Mouse (Mus musculus) mouse embryonic stem cell (cell line): ENCODE results near the gene Stat3.

Experiments
- in situ Hi-C, 2 experiments: fragments of 300-500 bp; cut with MboI; formaldehyde crosslinking; loops; 1 replicate in 1 of 2; 3 replicates in 1 of 2; pipeline ENCODE4 v1.14.3; 2019 to 2020; ENCODE audit warnings: low sequenced_read_pairs in 2 of 2, low pct_unique_long_range_greater_than_20kb in 1 of 2, mixed read lengths in 1 of 2; ENCODE audit not compliant: unreplicated experiment in 1 of 2

Gene Stat3

DNA sequence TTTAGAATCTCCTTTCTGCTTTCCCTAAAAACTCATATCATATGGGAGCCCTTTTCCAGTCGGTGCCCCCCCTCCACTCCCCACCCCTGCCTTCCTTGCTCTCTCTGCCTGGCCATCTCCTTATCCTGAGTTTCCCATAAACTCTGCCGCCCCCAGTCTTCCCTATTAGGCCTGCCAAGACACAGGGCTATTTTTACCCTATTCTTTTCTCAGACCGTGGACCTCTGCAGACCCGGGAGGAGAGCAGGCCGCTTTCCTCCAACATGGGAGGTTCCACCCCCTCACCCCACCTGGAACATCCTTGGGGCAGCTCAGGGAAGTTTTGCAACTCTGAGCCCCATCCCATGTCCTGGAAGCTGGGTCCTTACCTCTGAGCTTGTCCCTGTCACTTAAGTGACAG lies 28.0 kb upstream of the Stat3 start:
- in situ Hi-C loops: no loop called here

GRCm38 (mm10) chr11:100965760-100966159 lies 26.4 kb upstream of the Stat3 start:
- in situ Hi-C loops: no loop called here

DNA sequence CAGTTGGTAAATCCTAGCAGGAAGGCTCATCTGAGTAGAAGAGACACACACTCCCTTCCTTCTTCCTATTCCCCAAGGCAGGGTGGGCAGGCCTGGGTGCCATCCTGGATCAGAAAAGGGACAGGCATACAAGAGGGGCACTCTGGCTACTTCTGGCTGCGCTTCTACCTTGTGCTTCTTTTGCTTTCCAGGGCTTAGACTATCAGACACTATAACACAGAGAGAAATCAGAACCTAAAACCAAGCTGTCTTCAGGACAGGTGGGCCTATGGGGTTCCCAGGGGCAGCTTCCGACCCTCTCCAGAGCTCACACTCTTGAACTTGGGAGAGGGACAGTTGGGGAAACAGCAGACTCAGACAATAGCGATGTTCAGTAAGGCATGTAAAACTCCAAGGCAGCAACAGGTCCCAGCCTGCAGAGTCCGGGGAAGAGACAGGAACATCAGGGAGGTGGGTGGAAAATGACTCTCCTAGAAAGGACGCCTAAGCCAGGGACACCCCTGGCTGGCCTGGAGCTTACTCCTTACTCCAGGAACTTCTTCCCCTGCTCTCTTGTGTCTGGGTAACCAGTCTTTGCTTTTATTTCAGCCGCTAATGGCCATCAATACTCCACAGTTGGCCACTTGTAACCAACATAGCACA lies 25.7 kb upstream of the Stat3 start:
- in situ Hi-C loops: no loop called here

DNA sequence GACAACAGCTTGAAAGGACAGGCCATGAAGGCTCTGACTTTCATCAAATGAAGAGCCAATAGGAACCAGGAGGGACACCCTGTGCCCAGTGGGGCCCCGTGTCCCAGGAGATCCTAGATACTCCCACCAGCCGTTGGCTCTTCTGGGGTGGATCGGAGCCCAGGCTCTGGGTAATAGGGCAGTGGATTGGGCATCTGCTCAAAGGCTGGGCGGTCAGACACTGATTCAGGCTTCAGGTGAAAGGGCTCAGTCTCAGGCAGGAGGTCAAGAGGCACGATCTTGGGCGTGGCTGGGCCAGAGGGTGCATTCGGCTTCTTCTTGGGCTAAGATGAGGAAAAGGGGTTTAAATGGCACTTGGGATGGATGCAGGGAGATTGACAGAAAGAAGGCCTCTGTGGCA lies 24.8 kb upstream of the Stat3 start:
- in situ Hi-C loops: no loop called here

- in situ Hi-C loops: no loop called here
These were observed 24.3 kb upstream of the Stat3 start for GRCm38 (mm10) chr11:100963647-100964046.

DNA sequence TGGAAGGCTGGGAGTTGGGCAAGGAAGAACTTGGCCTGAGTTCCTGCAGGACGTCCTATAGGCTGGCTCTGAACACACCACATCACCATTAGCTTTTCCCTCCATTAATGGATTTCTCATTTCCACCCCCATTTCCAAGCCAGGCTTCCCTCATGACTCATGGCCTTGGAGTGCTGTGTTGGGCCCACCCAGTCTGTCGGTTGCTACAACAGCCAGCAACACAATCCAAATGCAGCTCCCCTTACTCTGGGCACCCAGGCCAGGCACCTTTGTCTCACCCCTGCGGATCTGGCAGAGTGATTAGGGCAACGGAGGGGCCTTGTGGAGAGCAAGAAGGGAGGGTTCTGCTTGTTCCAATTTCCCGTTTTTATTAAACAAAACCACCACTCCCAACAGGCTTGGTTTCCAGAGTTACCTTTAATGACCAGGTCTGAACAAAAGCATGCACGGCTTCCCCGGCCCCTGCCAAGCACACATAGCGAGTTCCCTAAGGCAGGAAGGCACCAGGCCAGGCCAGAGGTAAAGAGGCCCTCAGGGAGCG lies 23.1 kb upstream of the Stat3 start:
- in situ Hi-C loops: no loop called here

- in situ Hi-C loops: no loop called here
These were observed 21.2 kb upstream of the Stat3 start for GRCm38 (mm10) chr11:100960540-100960939.

- in situ Hi-C loops: loop anchor here in 1 of 2 experiments (5.0 kb wide), 1 partner anchor 123 kb away; no protein-coding TSS in a partner anchor
These were observed 20.5 kb upstream of the Stat3 start for GRCm38 (mm10) chr11:100959826-100960225.

- in situ Hi-C loops: loop anchor here in 1 of 2 experiments (5.0 kb wide), 1 partner anchor 122 kb away; no protein-coding TSS in a partner anchor
These were observed 20.1 kb upstream of the Stat3 start for GRCm38 (mm10) chr11:100959464-100959810.

- in situ Hi-C loops: loop anchor here in 1 of 2 experiments (5.0 kb wide), 1 partner anchor 122 kb away; no protein-coding TSS in a partner anchor
These were observed 19.5 kb upstream of the Stat3 start for GRCm38 (mm10) chr11:100958613-100959463.

DNA sequence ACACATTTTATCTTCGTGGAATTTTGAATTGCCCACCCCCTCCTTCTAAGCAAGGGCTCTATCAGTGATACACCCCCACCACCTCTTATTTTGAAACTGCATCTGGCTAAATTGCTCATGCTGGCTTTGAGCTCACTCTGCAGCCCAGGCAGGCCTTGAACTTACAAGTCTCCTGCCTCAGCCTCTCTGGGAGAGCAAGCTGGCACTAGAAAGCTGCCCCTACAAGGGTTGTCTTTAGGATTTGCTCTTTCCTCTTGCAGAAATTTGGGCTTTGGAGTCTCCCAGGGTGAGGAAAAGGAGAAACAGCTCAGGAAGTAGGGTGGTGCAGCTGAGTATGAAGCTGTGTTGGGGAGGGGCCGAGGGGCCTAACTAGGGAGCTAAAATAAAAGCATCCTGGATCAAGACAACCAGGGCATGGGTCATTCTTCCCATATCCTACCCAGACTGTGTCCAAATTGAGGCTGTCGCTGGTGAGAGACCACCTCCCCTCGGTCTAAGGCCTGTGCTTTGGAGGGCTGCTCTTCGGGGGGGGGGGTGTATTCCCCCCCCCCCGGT lies 18.7 kb upstream of the Stat3 start:
- in situ Hi-C loops: loop anchor here in 1 of 2 experiments (5.0 kb wide), 1 partner anchor 121 kb away; no protein-coding TSS in a partner anchor

GRCm38 (mm10) chr11:100957244-100957643 lies 17.9 kb upstream of the Stat3 start:
- in situ Hi-C loops: loop anchor here in 1 of 2 experiments (5.0 kb wide), 1 partner anchor 120 kb away; no protein-coding TSS in a partner anchor

GRCm38 (mm10) chr11:100949540-100949939 lies 10.2 kb upstream of the Stat3 start:
- in situ Hi-C loops: no loop called here

GRCm38 (mm10) chr11:100948317-100948716 lies 9.0 kb upstream of the Stat3 start:
- in situ Hi-C loops: no loop called here

DNA sequence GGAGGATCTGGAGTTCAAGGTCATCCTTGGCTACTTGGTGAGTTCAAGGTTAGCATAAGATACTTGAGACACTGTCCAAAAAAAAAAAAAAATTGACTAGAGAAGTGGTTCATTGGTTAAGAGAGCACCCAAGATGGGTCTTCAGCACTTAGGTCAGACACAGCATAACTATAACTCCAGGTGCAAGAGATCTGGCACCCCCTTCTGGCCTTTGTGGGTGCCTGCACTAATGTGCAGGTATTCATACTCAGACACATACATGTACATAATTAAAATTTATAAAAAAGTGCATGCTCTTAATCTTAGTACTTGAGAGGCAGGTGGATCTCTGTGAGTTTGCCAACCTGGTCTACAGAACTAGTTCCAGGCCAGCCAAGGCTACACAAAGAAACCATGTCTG lies 8.2 kb upstream of the Stat3 start:
- in situ Hi-C loops: no loop called here

DNA sequence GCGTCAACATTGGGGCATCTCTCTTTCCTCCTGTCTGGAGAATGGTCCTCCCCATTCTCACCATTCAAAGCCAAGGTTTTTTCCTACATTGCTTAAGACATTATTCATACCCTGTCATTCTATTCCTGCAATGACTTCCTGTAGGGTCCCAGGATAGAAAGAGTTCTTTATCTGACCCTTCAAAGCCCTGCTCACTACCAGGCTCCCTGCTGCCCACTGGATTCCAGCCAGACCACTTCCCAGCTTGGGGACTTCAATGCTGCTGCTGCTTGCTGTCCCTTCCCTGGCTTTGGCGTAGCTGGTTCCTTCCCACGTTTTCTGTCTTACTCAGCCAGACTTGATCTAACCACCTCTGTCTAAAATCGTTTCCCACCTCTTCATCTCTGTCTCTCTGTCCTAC lies 7.5 kb upstream of the Stat3 start:
- in situ Hi-C loops: no loop called here

GRCm38 (mm10) chr11:100942388-100942787 lies 3.0 kb upstream of the Stat3 start:
- in situ Hi-C loops: no loop called here

- in situ Hi-C loops: no loop called here
These were observed 429 bp downstream of the Stat3 start for GRCm38 (mm10) chr11:100938711-100939511.
